Mouse (Mus musculus): Measurements from ENCODE around the gene Cerk.

DNA sequence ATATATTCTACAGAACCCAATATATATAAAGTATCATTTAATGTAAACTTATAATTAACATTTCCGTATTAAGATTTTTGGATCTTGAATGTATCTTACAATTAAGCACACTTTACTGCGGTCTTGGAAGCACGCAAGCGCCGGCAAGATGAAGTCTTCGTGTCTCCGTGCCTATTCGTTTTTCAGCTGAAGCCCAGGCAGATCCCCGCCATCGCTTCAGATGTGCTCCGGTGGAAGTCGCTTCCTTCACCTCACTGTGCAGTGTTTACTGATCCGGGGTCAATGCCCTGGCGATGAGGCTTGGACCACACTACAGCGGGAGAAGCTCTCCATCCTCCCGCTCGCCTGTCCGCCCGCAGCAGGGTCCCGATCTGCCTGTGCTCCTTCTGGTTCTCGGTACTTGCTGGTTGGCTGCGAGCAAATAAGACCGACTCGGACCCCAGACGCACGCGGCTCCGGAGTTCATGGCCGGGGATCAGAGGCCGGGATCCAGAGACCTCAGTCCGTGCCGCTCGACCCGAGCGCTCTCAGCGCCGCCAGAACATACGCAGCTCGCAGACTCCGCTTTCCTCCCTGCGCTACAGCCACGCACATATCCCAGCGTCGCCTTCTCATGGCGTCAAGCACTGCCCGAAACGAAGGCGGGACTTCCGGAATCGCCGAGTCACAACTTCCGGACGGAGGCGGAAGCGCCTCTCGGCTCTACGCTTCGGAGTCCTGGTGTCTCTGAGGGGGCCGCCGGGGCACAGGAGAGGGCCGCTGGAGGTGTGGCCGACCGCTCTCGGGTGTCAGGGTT lies 28.0 kb upstream of the Cerk start, which contains the start of gene Tbc1d22a:
- TF ChIP-seq CTCF (IDR thresholded peaks at IDR 0.05; ENCODE audit: control insufficient read depth, insufficient read depth, low read length) (no peak), POLR2A (IDR thresholded peaks at IDR 0.05; ENCODE audit: borderline replicate concordance, control insufficient read depth, low read depth, low read length) (peak; percentile 90; the same call in 1 of the 2 replicates)

Measured in bone marrow, adult 2 months (tissue).